Mouse (Mus musculus) gonadal fat pad, adult 2 months (tissue): ENCODE measurements around the gene Alkbh4. TPM values are rescaled to one million over a fixed set of nuclear protein-coding genes. Genes with fewer than 3 reads are reported as not detected.
A peak's percentile ranks its signal among the peaks of the same experiment; 100 is the strongest.
"Not testable (repeated sequence)": the region's sequence is repeated elsewhere in the genome, so short reads cannot be mapped to it uniquely, and the experiment has no call there.

Experiments used
- DNase-seq: peaks from one replicate; pipeline ENCODE4 v3.0.0-alpha.2; 2012; ENCODE audit warnings: low read depth
- polyA plus RNA-seq: library from polyadenylated mRNA; depleted of rRNA; stranded (reverse); fragments of >200 nt; gene quantifications from 2 replicates; pipeline ENCODE4 v1.2.3, GENCODE M21; 2012; rRNA removed

Alkbh4 gene
- 10.8 and 11.2 TPM in 2 replicates for polyA plus RNA-seq

GRCm38 (mm10) chr5:136135571-136136291, at the start of gene Alkbh4, which contains the start of gene Lrwd1:
Gene Alkbh4, plus strand, starts transcription at chr5:136136146.
Gene Lrwd1, minus strand, starts transcription at chr5:136136074.
- peak; percentile 50 for DNase-seq

- no peak for DNase-seq
Measured at GRCm38 (mm10) chr5:136086290-136086689, 49.7 kb upstream of the Alkbh4 start.

GRCm38 (mm10) chr5:136088821-136089575, 46.9 kb upstream of the Alkbh4 start:
- no peak for DNase-seq

GRCm38 (mm10) chr5:136091927-136092326, 44.0 kb upstream of the Alkbh4 start:
- DNase-seq, result no peak

GRCm38 (mm10) chr5:136094249-136095010, 41.5 kb upstream of the Alkbh4 start:
- no peak for DNase-seq

- DNase-seq, result no peak
Measured at GRCm38 (mm10) chr5:136095089-136095488, 40.9 kb upstream of the Alkbh4 start.

GRCm38 (mm10) chr5:136098536-136098935, 37.4 kb upstream of the Alkbh4 start:
- no peak for DNase-seq

- no peak for DNase-seq
Measured at GRCm38 (mm10) chr5:136102099-136102820, 33.7 kb upstream of the Alkbh4 start.

- DNase-seq, result no peak
Measured at GRCm38 (mm10) chr5:136104511-136104910, 31.4 kb upstream of the Alkbh4 start.

- no peak for DNase-seq
Measured at GRCm38 (mm10) chr5:136108486-136108885, 27.5 kb upstream of the Alkbh4 start.

GRCm38 (mm10) chr5:136109042-136109441, 26.9 kb upstream of the Alkbh4 start:
- no peak for DNase-seq

- DNase-seq, result not testable (repeated sequence)
Measured at GRCm38 (mm10) chr5:136113546-136113945, 22.4 kb upstream of the Alkbh4 start.

- DNase-seq, result no peak
Measured at GRCm38 (mm10) chr5:136115891-136116783, 19.8 kb upstream of the Alkbh4 start, which contains the start of gene Polr2j. Gene Polr2j, plus strand, starts transcription at chr5:136116631.

- no peak for DNase-seq
Measured at GRCm38 (mm10) chr5:136116784-136117112, 19.2 kb upstream of the Alkbh4 start.

GRCm38 (mm10) chr5:136122165-136122564, 13.8 kb upstream of the Alkbh4 start:
- DNase-seq, result no peak

- no peak for DNase-seq
Measured at GRCm38 (mm10) chr5:136136292-136136990, 495 bp downstream of the Alkbh4 start.

GRCm38 (mm10) chr5:136137658-136138274, 1.8 kb downstream of the Alkbh4 start:
- no peak for DNase-seq

GRCm38 (mm10) chr5:136139393-136139792, 3.4 kb downstream of the Alkbh4 start:
- no peak for DNase-seq

- DNase-seq, result no peak
Measured at GRCm38 (mm10) chr5:136140057-136140482, 4.1 kb downstream of the Alkbh4 start.
